Mouse (Mus musculus) cortical plate, adult 2 months (tissue): Measurements from ENCODE around the gene Lingo4.

Experiments used
- CTCF ChIP-seq: fragments of 200-500 bp; IDR thresholded peaks from 2 replicates; pipeline ENCODE4 v1.5.1; 2011; ENCODE audit warnings: mild to moderate bottlenecking, control low read depth, low read length; ENCODE audit not compliant: insufficient read depth; ENCODE audit errors: extremely low read depth
- POLR2A ChIP-seq: fragments of 200-500 bp; IDR thresholded peaks from 2 replicates; pipeline ENCODE4 v1.6.1; 2011; ENCODE audit warnings: mild to moderate bottlenecking, low read length, control low read depth; ENCODE audit not compliant: insufficient read depth; ENCODE audit errors: extremely low read depth

GRCm38 (mm10) chr3:94391001-94391400, 7.3 kb upstream of the Lingo4 start:
- TF ChIP-seq CTCF: no peak
- no peak for TF ChIP-seq POLR2A
